Mouse (Mus musculus): Measurements from ENCODE around the gene Sobp. TPM values are rescaled to one million over a fixed set of nuclear protein-coding genes. Genes with fewer than 3 reads are reported as not detected.

Sobp gene
- polyA plus RNA-seq, 1 experiment, result 14.7 TPM

DNA sequence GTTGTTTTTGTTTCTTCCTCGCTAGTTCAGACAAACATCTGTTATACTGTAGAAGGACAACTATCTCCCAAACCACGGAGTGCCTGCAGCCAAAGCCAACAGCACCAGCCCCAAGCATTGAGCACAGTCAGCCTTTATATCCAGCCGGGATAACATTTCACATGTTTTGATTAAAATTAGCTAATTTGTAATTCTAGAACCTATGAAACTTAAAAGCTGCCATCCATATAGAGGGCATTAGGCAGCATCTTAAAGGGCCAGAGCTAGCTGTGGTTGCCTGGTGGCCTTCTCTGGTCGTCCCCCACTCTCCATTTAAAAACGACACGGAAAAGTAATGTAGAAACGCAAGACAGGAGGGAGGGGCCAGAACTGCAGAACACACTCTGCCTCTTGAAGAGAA lies 2.3 kb downstream of the Sobp start:
- Histone ChIP-seq H3K4me3 (replicated peaks; ENCODE audit: insufficient read depth, low read depth, low read length) (peak overlapping the region; percentile 44), H3K4me1 (ENCODE audit: control insufficient read depth, insufficient read depth, low read length) (peaks cover 5% of the 10 kb centered on the region; the same call in 1 of the 2 replicates), H3K27me3 (ENCODE audit: control insufficient read depth, insufficient read depth, low read length) (no peaks in the 10 kb centered on the region), H3K27ac (ENCODE audit: insufficient read depth, low read length) (no peak overlapping the region)
- TF ChIP-seq POLR2A (IDR thresholded peaks at IDR 0.05; ENCODE audit: borderline replicate concordance, insufficient read depth, low read length) (no peak), CTCF (IDR thresholded peaks at IDR 0.05; ENCODE audit: borderline replicate concordance, insufficient read depth, low read depth, low read length) (no peak)
- DNase-seq, result no peak
- WGBS, result 10% methylated on average over 7 of the region's 7 CpGs

- WGBS, result 33% methylated on average over 8 of the region's 8 CpGs
- peaks cover 5% of the 10 kb centered on the region; the same call in 1 of the 2 replicates for H3K4me1 ChIP-seq (ENCODE audit: control insufficient read depth, insufficient read depth, low read length)
- H3K4me3 ChIP-seq (replicated peaks; ENCODE audit: insufficient read depth, low read depth, low read length), result peak overlapping the region; percentile 40
- H3K27ac ChIP-seq (ENCODE audit: insufficient read depth, low read length), result no peak overlapping the region
- peak; percentile 32 to 41 for DNase-seq
- no peak for TF ChIP-seq POLR2A (IDR thresholded peaks at IDR 0.05; ENCODE audit: borderline replicate concordance, insufficient read depth, low read length)
- TF ChIP-seq CTCF (IDR thresholded peaks at IDR 0.05; ENCODE audit: borderline replicate concordance, insufficient read depth, low read depth, low read length), result no peak
- no peaks in the 10 kb centered on the region for H3K27me3 ChIP-seq (ENCODE audit: control insufficient read depth, insufficient read depth, low read length)
These were observed 3.2 kb downstream of the Sobp start for GRCm38 (mm10) chr10:43171106-43171505.

GRCm38 (mm10) chr10:43168847-43169246 lies 5.5 kb downstream of the Sobp start:
- Histone ChIP-seq H3K4me1 (ENCODE audit: control insufficient read depth, insufficient read depth, low read length) (peaks cover 15% of the 10 kb centered on the region; the same call in 1 of the 2 replicates), H3K27me3 (ENCODE audit: control insufficient read depth, insufficient read depth, low read length) (no peaks in the 10 kb centered on the region), H3K4me3 (replicated peaks; ENCODE audit: insufficient read depth, low read depth, low read length) (no peak overlapping the region), H3K27ac (ENCODE audit: insufficient read depth, low read length) (no peak overlapping the region)
- DNase-seq, result no peak
- 65% methylated on average over 7 of the region's 7 CpGs for WGBS
- TF ChIP-seq POLR2A (IDR thresholded peaks at IDR 0.05; ENCODE audit: borderline replicate concordance, insufficient read depth, low read length) (no peak), CTCF (IDR thresholded peaks at IDR 0.05; ENCODE audit: borderline replicate concordance, insufficient read depth, low read depth, low read length) (no peak)

DNA sequence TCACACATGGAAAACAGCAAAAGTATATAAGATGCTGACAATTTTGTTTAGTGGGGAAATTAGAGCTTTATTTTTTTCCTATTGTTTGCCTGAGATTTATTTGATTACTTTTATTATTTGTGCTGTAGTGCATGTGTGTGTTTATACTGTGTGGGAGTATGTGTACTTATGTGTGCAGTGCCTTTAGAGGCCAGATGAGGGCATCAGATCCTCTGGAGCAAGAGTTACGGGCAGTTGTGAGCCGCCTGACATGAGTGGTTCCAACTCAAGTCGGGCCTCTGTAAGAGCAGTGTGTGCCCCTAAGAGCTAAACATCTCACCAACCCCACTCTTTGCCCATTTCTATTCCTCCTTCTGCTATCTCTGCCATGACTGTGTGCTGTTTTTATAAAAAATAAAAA lies 7.5 kb downstream of the Sobp start:
- TF ChIP-seq POLR2A (IDR thresholded peaks at IDR 0.05; ENCODE audit: borderline replicate concordance, insufficient read depth, low read length) (no peak), CTCF (IDR thresholded peaks at IDR 0.05; ENCODE audit: borderline replicate concordance, insufficient read depth, low read depth, low read length) (0 out of 2 replicates have a peak, but pooled peaks have one; percentile 6)
- no peak for DNase-seq
- no peak overlapping the region for H3K4me3 ChIP-seq (replicated peaks; ENCODE audit: insufficient read depth, low read depth, low read length)
- H3K27ac ChIP-seq (ENCODE audit: insufficient read depth, low read length), result no peak overlapping the region
- WGBS, result 94% methylated on average over 3 of the region's 3 CpGs
- peaks cover 10% of the 10 kb centered on the region; the same call in 1 of the 2 replicates for H3K4me1 ChIP-seq (ENCODE audit: control insufficient read depth, insufficient read depth, low read length)
- no peaks in the 10 kb centered on the region for H3K27me3 ChIP-seq (ENCODE audit: control insufficient read depth, insufficient read depth, low read length)

- TF ChIP-seq CTCF (IDR thresholded peaks at IDR 0.05; ENCODE audit: borderline replicate concordance, insufficient read depth, low read depth, low read length) (no peak), POLR2A (IDR thresholded peaks at IDR 0.05; ENCODE audit: borderline replicate concordance, insufficient read depth, low read length) (no peak)
- WGBS, result 97% methylated on average over 1 of the region's 1 CpGs
- Histone ChIP-seq H3K27me3 (ENCODE audit: control insufficient read depth, insufficient read depth, low read length) (no peaks in the 10 kb centered on the region), H3K27ac (ENCODE audit: insufficient read depth, low read length) (0 out of 2 replicates have a peak overlapping the region, but pooled peaks have one; percentile 56), H3K4me1 (ENCODE audit: control insufficient read depth, insufficient read depth, low read length) (peaks cover 10% of the 10 kb centered on the region; the same call in 1 of the 2 replicates), H3K4me3 (replicated peaks; ENCODE audit: insufficient read depth, low read depth, low read length) (no peak overlapping the region)
- DNase-seq, result no peak
These were observed 8.2 kb downstream of the Sobp start for GRCm38 (mm10) chr10:43166146-43166545.

DNA sequence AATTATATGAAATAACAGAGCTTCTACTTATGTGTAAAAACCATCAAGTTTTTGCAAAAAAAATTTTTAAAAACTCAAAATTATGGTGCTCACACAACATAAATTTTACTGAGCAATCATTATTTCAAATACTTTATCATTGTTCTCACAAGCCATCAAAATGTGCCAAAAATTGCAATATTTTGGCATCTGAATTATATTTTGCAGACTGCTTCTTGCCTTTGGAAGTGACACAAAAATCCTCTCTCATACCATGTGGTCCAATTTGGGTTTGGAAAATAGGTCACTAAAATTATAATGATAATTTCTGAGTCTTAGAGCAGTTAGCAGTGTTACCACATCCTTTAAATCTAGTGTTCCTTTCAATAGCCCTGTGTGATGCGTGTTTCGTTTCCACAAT lies 9.9 kb downstream of the Sobp start:
- Histone ChIP-seq H3K27ac (ENCODE audit: insufficient read depth, low read length) (no peak overlapping the region), H3K4me1 (ENCODE audit: control insufficient read depth, insufficient read depth, low read length) (peaks cover 10% of the 10 kb centered on the region; the same call in 1 of the 2 replicates), H3K4me3 (replicated peaks; ENCODE audit: insufficient read depth, low read depth, low read length) (no peak overlapping the region), H3K27me3 (ENCODE audit: control insufficient read depth, insufficient read depth, low read length) (no peaks in the 10 kb centered on the region)
- TF ChIP-seq POLR2A (IDR thresholded peaks at IDR 0.05; ENCODE audit: borderline replicate concordance, insufficient read depth, low read length), result no peak
- no peak for TF ChIP-seq CTCF (IDR thresholded peaks at IDR 0.05; ENCODE audit: borderline replicate concordance, insufficient read depth, low read depth, low read length)
- WGBS, result 65% methylated on average over 2 of the region's 2 CpGs
- DNase-seq, result peak in 1 of 2 experiments; percentile 56

- Histone ChIP-seq H3K4me3 (replicated peaks; ENCODE audit: insufficient read depth, low read depth, low read length) (no peak overlapping the region), H3K27ac (ENCODE audit: insufficient read depth, low read length) (no peak overlapping the region), H3K4me1 (ENCODE audit: control insufficient read depth, insufficient read depth, low read length) (peaks cover 10% of the 10 kb centered on the region), H3K27me3 (ENCODE audit: control insufficient read depth, insufficient read depth, low read length) (no peaks in the 10 kb centered on the region)
- DNase-seq, result no peak
- WGBS, result 60% methylated on average over 12 of the region's 12 CpGs
- TF ChIP-seq CTCF (IDR thresholded peaks at IDR 0.05; ENCODE audit: borderline replicate concordance, insufficient read depth, low read depth, low read length), result no peak
- TF ChIP-seq POLR2A (IDR thresholded peaks at IDR 0.05; ENCODE audit: borderline replicate concordance, insufficient read depth, low read length), result no peak
These were observed 12.0 kb downstream of the Sobp start for GRCm38 (mm10) chr10:43162318-43162717.

DNA sequence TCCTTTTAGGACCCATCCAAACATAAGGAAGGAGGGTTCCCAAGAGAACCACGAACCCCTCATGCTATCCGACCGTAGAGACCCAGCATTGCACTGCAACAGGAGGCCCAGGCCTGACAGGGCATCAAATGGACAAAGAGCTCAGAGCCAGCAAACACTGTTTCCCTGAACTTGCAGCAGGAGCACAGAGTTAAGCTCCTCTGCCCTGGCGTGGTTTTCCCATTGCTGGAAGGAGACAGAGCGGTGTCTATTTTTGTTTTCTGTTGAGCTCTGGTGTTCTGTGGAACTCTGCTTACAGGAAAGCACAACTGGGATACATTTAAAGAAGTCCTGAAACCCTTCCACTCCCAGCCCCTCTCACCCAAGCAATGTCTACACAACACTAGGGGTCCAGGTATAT lies 15.0 kb downstream of the Sobp start:
- H3K27me3 ChIP-seq (ENCODE audit: control insufficient read depth, insufficient read depth, low read length), result no peaks in the 10 kb centered on the region
- DNase-seq, result no peak
- H3K4me3 ChIP-seq (replicated peaks; ENCODE audit: insufficient read depth, low read depth, low read length), result no peak overlapping the region
- H3K27ac ChIP-seq (ENCODE audit: insufficient read depth, low read length), result no peak overlapping the region
- WGBS, result 78% methylated on average over 5 of the region's 5 CpGs
- TF ChIP-seq POLR2A (IDR thresholded peaks at IDR 0.05; ENCODE audit: borderline replicate concordance, insufficient read depth, low read length) (no peak), CTCF (IDR thresholded peaks at IDR 0.05; ENCODE audit: borderline replicate concordance, insufficient read depth, low read depth, low read length) (no peak)
- peaks cover 5% of the 10 kb centered on the region; the same call in 1 of the 2 replicates for H3K4me1 ChIP-seq (ENCODE audit: control insufficient read depth, insufficient read depth, low read length)

Measured in cerebellum, adult 2 months (tissue).